Mouse (Mus musculus) MEL-GATA-1-ER (cell line): ENCODE measurements around the gene Plagl1.
"Not testable (repeated sequence)": the region's sequence is repeated elsewhere in the genome, so short reads cannot be mapped to it uniquely, and the experiment has no call there.

ENCODE experiments used
- DNase-seq: peaks from one replicate; pipeline ENCODE4 v3.0.0-alpha.2; 2012; ENCODE audit warnings: low read depth; ENCODE audit errors: extremely low read depth

Plagl1 gene

GRCm38 (mm10) chr10:13060021-13060668 is at the start of gene Plagl1:
TSS of gene Plagl1 (plus strand) at chr10:13060504.
- no peak for DNase-seq

DNA sequence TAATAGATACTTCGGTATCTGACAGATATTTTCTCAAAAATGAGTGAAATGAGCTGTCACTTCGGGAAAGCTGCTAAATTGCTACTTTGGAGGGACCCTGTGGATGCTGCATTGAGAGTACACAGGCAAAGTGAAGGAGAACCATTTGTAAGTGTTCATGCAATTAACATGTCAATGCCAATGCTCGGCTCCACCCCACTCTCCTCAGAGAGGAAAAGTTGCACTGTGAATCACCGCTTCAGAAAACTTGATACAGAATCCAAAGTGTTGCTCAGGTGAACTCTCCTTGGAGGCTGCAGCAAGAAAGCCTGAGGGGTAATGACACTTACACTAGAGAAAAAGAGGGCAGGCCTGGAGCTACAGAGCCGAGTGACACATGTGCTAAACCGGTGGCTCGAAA is 46.3 kb upstream of the Plagl1 start:
- DNase-seq: no peak

GRCm38 (mm10) chr10:13016573-13016972 is 43.7 kb upstream of the Plagl1 start:
- DNase-seq: peak; percentile 77

DNA sequence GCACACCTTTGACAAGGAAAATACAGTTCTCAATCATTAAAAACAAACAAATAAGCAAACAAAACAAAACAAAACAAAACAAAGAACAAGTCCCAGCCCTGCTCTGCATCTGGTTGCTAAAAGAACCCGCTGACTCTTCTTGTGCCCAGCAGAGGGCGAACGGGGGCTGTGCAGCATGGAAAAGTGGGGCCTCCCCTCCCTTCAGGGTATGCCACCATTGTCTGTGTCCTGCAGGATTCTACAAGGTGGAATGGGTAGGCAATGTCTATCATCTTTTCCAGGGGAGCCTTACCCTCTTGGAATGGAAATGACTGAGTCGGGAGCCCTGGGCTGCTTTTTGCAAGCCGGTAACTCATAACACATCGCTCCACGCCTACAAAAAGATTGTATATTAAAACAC is 41.8 kb upstream of the Plagl1 start:
- no peak for DNase-seq

- DNase-seq: no peak
Measured at GRCm38 (mm10) chr10:13019026-13019425, 41.3 kb upstream of the Plagl1 start.

DNA sequence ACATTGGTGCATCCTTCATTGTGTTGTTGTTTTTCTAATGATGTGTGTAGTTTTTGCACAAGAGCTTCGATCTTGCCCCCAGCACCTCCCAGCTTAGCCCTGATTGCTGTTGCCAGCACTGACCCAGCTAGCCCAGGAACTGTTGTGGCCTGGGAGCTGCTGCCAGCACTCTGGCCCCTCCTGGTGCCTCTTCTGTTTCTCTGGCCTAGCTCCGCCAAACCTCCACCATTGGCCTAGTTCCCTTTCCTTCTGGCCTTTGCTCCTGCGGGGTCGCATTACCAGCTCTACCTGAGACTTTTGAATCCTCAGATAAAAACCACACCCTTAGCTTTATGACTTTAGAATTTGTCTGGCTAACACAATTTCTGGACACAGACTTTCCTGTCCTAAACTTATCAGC is 38.2 kb upstream of the Plagl1 start:
- no peak for DNase-seq

DNA sequence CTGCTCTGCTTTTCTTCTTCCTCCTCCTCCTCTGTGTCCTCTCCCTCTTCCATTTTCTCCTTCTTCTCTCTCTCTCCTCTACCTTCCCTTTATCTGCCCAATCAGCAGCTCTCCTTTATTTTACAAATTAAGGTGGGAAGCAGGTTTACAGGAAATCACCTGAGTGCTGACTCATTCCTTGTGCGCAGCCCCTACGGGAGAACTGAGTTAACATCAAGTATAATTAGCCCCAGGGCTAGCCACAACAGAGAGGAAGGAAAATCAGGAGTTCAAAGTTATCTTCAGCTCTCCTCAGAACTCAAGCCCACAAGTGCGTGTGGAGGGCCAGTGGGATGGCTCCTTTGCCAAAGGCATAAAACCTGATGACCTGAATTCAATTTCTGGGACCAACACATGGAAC is 36.3 kb upstream of the Plagl1 start:
- DNase-seq: not testable (repeated sequence)

GRCm38 (mm10) chr10:13027702-13028101 is 32.6 kb upstream of the Plagl1 start:
- DNase-seq: no peak

GRCm38 (mm10) chr10:13028215-13028614 is 32.1 kb upstream of the Plagl1 start:
- no peak for DNase-seq

DNA sequence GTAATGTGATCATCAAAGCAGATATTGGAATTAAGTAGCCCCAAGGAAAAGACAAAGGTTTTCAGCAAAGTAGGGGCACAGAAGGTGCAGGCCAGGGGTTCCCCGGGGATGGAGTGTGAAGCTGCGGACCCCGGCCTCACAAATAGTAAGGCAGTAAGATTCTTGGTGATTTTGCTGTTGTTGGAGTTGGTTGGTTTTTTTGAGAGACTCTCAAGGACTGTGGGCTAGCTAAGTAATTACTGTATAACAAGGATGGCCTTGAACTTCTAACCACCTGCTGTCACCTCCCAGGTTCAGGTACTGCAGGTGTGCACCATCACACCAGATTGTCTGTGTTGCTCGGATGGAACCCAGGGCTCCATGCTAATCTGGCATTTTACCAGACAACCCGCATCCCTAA is 30.9 kb upstream of the Plagl1 start:
- no peak for DNase-seq

DNA sequence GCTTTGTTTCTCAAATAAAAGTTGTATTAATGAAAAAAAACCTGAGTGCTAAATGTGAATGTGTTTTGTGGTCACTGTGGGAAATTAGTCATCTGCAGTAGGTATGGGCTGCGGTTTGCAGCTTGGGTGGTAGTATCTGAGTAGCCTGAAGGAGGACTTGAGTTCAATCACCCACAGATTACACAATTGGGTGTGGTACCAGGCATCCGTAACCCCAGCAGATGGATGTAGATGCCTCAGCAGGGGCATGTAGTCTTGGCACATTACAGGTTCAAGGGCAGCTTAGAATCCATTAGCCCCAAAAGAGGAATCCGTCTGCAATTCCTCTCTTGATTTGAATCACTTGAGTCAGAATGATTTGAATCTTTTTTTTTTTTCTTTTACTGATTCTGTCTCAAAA is 25.0 kb upstream of the Plagl1 start:
- DNase-seq: no peak

DNA sequence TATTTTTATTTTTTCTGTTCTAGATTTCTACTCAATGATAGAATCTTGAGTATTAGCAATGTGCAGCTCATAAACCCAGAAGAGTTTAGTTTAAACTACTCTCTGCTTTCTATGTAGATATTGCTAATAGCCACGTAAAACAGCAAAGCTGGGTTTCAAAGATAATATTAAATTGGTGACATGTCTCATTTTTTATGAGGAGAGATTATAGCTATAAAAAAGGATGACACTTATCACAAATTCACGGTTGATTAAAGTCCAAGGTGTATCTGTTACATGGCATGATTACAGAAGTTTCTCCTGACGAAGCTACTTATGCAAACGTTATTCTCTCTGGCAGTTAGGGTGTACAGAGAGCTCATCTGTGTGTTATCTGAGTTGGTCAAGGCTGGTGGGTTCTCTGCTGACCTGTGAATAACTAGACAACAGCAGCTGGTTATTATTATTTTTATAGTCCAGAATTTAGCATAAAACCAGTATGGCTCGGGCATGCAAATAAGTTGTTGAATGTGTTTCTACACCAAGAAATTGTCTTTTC is 20.6 kb upstream of the Plagl1 start:
- no peak for DNase-seq

DNA sequence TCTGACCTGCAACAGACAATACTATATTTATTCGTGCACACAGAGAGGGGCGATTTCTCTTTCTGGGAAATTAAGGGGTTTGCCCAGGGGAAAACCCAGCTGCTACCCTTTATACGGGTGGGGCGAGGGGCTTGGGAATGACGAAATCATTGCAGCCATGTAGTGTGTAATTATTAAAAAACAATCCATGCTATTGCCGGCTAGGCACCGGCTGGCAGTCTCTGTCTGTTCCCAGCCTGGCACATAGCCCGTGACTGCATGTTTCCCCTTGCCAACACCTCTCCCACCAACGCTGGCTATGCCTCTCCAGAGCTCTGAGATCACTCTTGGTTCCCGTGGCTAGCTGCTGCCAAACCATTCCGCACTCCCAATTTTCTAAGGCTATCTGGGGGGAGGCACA is 15.6 kb upstream of the Plagl1 start:
- DNase-seq: no peak

- no peak for DNase-seq
Measured at GRCm38 (mm10) chr10:13047816-13048215, 12.5 kb upstream of the Plagl1 start.

DNA sequence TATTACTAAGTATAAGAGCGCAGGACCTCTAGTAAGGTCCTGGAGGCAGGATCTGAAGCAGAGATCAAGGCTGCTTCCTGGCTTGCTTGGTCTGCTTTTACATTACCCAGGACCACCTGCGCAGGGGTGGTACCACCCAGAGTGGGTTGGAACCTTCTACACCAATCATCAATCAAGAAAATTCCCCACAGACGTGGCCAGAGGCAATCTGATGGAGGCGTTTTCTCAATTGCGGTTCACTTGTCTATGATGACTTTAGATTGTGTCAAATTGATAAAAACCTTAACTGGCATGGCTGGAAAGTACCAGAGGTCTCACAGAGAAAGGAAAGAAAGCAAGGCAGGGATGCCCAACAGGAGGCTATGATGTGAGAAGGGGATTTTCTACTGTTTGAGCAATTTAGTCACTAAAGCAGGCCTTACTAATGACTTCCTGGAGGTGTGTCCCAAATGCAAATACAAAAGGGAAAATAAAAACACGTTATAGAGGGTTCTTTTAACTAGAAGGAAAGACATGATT is 3.4 kb upstream of the Plagl1 start:
- no peak for DNase-seq

DNA sequence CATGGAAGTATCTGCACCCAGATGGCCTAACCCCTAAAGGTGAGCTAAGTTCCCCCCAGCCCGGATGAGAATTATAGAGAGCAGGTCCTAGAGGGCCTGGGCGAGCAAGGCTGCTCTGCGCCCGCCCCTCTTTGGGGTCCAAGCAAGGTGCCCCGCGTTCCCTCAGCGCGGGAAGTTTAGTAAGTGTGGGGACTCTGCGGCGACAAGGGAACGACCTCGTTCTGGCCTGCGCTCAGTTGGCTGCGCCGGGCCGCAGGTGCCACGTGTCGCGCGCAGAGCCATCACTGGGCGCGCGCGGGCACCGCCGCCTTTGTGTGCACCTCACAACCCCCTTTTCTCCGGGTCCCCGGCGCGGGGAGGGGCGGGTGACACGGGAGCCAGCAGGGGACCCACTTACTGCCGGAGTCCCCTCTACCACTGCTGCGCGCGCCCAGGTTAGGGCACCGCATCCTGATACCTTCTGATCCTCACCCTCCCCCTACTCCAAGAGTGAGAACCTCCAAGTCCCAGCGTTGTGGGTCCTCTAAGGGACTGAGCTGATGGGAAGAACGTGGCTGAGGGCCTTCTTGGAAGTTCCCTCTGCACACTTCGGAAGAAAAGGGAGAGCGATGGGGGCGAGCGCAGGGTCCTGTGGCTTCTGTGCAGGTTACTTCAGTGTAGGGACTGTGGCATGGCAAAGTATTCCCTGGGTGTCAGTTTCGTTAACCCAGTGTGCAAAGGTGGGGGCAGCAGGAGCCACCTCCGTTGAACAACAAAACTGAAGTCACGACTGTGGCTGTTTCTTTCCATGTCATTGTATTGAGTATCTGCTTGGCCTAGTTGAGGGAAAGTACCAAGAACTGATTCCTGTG is 742 bp downstream of the Plagl1 start:
- no peak for DNase-seq

- DNase-seq: no peak
Measured at GRCm38 (mm10) chr10:13062373-13062772, 2.1 kb downstream of the Plagl1 start.

- no peak for DNase-seq
Measured at GRCm38 (mm10) chr10:13063457-13063856, 3.2 kb downstream of the Plagl1 start.

- no peak for DNase-seq
Measured at GRCm38 (mm10) chr10:13065129-13065752, 4.9 kb downstream of the Plagl1 start.

- DNase-seq: no peak
Measured at GRCm38 (mm10) chr10:13071031-13071430, 10.7 kb downstream of the Plagl1 start.

- no peak for DNase-seq
Measured at GRCm38 (mm10) chr10:13076807-13077532, 16.7 kb downstream of the Plagl1 start.
